Mouse (Mus musculus) bone marrow, adult 2 months (tissue): Measurements from ENCODE around the gene Ucp3.

Experiments used
- CTCF ChIP-seq: fragments of 200-500 bp; IDR thresholded peaks from 2 replicates; pipeline ENCODE4 v1.5.1; 2011; ENCODE audit warnings: low read length, control low read depth; ENCODE audit not compliant: control insufficient read depth, insufficient read depth
- POLR2A ChIP-seq: fragments of 200-500 bp; IDR thresholded peaks from 2 replicates; pipeline ENCODE4 v1.6.1; 2011; ENCODE audit warnings: low read depth, mild to moderate bottlenecking, control low read depth, low read length, borderline replicate concordance; ENCODE audit not compliant: control insufficient read depth

GRCm38 (mm10) chr7:100448985-100449384 lies 23.8 kb upstream of the Ucp3 start:
- TF ChIP-seq CTCF (no peak), POLR2A (no peak)
